Mouse (Mus musculus) T-helper 2 cell (primary cell): Measurements from ENCODE around the gene Fcgr2b.

Experiments used
- in situ Hi-C: fragments of 300-600 bp; cut with MboI, MseI; formaldehyde crosslinking; loops from one replicate; pipeline ENCODE4 v1.15.1; 2025; ENCODE audit warnings: high pct_unique_total_duplicates

Gene Fcgr2b

GRCm38 (mm10) chr1:170929245-170929644 lies 47.1 kb downstream of the Fcgr2b start:
- in situ Hi-C loops = loop anchor here (25.0 kb wide), 1 partner anchor 558 kb away; no protein-coding TSS in a partner anchor

- in situ Hi-C loops = loop anchor here (25.0 kb wide), 1 partner anchor 559 kb away; no protein-coding TSS in a partner anchor
These were observed 47.9 kb downstream of the Fcgr2b start for GRCm38 (mm10) chr1:170928467-170928866.

GRCm38 (mm10) chr1:170927378-170927777 lies 49.0 kb downstream of the Fcgr2b start, which contains the start of gene Fcrla:
Fcrla (minus strand) TSS chr1:170927583.
- in situ Hi-C loops = loop anchor here (25.0 kb wide), 1 partner anchor 560 kb away; no protein-coding TSS in a partner anchor

- in situ Hi-C loops = loop anchor here (25.0 kb wide), 1 partner anchor 560 kb away; no protein-coding TSS in a partner anchor
These were observed 49.4 kb downstream of the Fcgr2b start for GRCm38 (mm10) chr1:170926941-170927340.

GRCm38 (mm10) chr1:170924485-170924884 lies 51.9 kb downstream of the Fcgr2b start:
- in situ Hi-C loops = no loop called here

- in situ Hi-C loops = no loop called here
These were observed 57.0 kb downstream of the Fcgr2b start for GRCm38 (mm10) chr1:170919308-170919707.

- in situ Hi-C loops = no loop called here
These were observed 60.7 kb downstream of the Fcgr2b start for GRCm38 (mm10) chr1:170915657-170916056.

- in situ Hi-C loops = no loop called here
These were observed 63.3 kb downstream of the Fcgr2b start, which contains the start of gene Fcrlb for GRCm38 (mm10) chr1:170912891-170913615. Fcrlb (minus strand) TSS chr1:170912941.

GRCm38 (mm10) chr1:170911907-170912660 lies 64.3 kb downstream of the Fcgr2b start:
- in situ Hi-C loops = no loop called here
